Mouse (Mus musculus) C3H10T1/2 (cell line): ENCODE data around the gene Gm39566. TPM values are rescaled to one million over a fixed set of nuclear protein-coding genes. Genes with fewer than 3 reads are reported as not detected.

Experiments
- polyA plus RNA-seq, 2 experiments: library from polyadenylated mRNA; unstranded; fragments of >200 nt; fragmentation: generic; extraction: Trizol; gene quantifications; one replicate each; pipeline ENCODE4 v1.2.1; 2012; ENCODE audit warnings: missing spikeins in 2 of 2

Gm39566 gene
- not detected for polyA plus RNA-seq

DNA sequence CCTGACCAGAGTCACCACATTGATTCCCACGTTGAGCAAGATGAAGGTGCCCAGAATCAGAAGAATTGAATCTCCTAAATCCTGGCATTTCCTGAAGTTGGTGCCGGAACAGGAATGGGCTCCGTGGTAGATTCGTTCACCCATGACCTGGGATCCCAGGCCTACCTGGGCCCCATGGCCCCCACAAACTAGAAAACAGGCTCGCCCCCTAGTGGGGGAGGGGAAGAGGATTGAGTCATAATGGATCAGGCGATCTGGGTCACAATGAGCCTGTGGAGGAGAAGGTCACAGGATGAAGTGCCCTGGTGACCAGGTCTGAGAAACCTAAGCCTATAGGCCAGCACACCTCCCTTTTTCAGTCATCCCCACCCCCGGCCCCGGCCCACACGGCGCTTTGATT lies at the start of gene Gm39566:
Gene Gm39566 (minus strand): TSS at position 144 of the 400 bp plus-strand sequence.

DNA sequence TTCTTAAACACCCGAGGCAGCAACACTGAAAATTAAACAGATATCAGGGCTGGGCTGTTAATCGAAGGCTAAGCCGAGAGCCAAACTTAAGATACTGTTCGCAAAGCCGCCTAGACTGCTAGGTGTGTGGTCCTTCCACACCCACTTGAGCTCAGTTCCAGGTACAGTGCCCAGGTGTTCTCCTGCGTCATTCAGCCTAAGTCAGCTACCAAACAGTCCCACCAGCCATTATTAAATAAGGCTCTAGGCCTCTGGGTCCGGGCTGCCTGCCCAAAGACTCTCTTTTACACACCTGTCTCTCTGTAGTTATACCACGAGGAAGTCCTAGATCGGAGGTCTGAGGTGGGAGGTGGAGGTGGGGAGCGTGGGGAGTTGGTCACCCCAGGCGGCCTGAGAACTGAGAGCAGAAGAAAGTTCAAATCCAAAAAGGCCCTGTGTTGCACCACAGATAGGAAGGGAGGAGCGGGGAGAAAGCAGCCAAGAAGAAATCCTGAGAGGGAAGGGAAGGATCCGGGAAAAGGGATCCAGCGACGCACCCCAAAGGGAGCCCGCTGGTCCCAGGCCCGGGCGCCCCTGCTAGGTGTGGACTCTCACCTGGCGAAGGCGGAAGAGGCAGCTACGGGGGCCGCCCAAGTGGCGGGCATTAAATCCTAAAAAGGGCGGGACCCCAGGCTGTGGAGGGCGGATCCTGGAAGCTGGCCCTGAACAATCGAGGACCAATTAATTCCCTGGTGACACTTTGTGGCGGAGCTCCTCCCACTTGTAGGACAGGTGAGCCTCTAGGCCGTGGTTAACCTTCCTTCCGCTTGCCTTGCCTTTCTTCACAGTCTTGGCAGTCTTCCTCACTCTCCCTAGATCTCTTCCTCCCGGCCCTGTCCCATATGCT lies 43.3 kb upstream of the Gm39566 start, which contains the start of gene Tnk1:
Gene Tnk1 (minus strand): TSS at position 618 of the 886 bp plus-strand sequence.

DNA sequence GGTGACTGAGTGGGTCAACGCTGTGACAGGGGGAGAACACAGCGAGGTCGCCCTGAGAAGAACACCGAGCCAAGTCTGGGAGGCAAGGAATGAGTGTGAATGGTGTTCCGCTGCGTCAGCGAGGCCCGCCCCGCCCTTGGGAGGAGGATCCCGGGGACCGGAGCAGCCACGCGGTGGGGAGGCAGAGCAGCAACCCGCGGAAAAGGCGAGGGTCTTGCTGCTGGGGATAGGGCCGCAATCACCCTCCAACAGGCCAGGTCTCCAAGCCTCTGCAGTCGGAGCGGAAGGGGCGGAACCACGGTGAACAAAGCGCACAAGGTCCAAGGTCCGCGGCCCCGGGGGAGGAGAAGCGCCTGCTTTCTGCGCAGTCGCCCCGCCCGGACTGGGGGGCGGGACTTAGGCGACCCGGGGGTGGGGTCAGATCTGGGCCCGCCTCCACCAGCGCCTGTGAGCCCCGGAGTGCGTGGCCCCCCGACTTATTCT lies 31.1 kb upstream of the Gm39566 start, which contains the start of gene Plscr3:
Gene Plscr3 (plus strand): TSS at position 179 of the 483 bp plus-strand sequence.

DNA sequence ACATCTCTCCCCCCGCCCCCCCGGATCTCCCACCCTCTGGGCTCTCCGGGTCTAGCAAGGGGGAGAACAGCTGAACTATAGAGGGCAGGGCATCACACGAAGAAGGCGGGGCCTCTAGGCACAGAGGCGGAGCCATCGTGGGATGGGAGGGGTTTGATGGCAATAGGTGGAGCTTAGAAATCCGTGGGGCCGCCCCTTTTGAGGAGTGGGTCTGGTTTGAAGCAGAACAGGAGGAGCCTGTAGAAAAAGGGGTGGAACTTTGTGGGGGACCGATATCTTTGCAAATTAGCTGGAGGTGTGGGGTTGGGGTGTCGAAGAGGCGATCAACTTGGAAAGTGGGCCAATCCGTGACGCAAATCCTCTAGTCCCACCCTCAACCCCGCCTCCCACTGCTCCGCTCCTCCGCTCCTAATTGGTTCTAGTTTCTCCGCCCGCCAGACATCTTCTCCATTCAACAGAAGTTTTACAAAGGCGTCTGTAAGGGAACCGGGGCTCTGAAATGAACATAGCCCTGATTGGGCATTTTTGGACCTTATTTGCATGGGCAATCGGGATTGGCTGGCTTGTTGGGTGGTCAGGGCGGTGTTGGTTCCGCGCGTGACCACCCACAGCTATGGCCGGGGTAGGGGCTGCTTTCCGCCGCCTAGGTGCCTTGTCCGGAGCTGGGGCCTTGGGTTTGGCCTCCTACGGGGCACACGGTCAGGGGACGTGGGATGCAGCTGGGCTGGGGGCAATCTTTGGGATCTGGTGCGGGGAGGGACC lies 23.0 kb upstream of the Gm39566 start, which contains the start of gene Tmem256:
Gene Tmem256 (plus strand): TSS at position 563 of the 762 bp plus-strand sequence.

DNA sequence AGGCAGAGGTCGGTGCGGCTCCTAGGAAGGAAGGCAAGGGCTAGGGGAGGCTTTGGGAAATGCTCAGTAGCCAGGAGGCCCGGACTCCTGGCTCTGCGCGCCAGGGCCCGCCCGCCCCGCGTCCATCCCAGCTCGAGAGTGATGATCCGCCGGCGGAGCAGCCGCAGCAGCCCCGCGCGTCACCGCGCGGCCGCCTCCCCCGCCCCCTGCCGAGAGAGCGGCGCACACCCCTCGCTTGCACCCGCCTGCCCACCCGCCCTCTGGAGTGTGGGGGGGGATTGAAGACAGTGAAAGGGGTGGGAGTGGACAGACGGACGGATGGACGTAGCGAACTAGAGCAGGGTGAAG lies 22.5 kb upstream of the Gm39566 start, which contains the start of gene Nlgn2:
Gene Nlgn2 (minus strand): TSS at position 181 of the 348 bp plus-strand sequence.

DNA sequence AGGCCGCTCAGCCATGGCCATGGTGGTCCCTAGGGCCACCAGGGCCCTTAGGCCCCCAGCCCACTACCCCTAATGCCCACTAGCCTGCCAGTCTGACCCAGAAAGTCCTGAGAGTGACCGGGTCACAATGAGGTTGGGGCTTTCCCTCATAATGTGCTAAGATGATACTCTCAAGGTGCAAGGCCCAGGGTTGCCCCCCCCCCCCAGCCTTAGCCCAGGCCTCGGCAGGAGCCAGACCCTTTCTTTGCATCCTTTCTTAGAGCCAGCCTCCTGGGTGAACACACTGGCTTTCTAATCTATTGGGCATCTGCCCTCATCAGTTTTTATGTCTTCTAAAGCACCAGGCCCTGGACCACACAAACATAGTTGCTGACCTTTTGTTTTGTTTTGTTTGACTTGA lies 7.0 kb upstream of the Gm39566 start, which contains the start of gene Spem1:
Gene Spem1 (minus strand): TSS at position 101 of the 400 bp plus-strand sequence.

DNA sequence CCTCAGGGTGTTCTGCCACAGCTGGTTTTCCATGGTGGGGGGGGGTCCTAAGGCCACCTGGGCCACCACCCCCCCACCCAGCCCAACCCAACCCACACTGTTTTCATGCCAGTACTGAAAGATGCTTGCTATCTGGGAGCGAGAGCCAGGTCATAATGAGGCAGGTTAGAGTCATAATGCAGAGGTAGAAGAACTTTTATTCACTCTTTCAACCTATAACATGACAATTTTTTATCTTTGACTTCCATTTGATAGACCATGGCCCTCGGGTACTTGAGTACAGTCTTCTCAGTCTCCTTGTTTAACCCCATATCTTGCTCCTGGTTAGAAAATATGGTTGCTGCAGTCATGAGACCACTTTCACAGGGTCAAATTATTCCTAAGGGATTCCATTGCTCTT lies 3.3 kb upstream of the Gm39566 start, which contains the start of gene Spem2:
Gene Spem2 (minus strand): TSS at position 101 of the 400 bp plus-strand sequence.

DNA sequence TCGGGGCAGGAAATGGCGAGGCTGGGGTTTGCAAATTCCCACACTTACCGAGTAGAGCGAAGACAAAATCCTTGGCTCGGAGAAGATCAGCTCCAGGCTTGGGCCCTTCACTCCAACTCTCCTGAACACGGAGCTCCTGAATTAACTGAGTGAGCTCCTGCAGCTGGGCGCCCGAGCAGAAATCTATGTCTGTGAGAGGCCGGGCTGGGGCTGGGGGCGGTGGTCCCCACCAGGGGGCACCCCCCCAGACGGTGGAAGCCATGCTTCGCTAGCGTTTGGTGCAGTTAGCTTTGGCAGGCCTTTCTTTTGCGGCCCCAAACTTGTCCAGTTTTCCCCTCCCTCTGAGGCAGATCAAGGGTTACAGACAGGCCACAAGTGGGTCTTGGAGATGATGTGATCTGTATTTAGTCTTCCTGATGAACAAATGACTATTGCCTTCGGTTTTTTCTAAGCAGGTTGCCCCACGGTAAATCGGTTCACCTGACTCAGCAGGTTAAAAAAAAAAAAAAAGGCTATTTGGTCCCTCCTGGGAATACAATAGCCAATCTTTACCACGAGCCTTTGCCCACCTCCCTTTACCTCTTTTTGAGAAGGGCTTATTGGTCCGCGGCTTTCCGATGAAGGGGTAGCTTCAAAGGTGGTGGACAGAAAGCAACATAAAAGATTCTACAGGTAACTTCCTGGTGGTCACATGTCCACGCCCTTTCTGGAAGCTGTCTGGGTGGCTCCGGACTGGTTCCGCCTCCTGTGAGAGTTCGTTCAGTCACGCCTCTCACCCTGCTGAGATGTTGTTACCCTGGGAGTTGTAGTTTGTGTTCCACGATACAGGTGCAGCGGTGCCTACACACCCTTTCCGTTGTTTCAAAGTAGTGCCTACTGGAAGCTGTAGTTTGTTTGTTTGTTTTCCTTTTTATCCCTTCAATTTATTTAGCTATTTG lies 9.9 kb downstream of the Gm39566 start, which contains the start of gene Tmem102:
Gene Tmem102 (minus strand): TSS at position 653 of the 938 bp plus-strand sequence.

DNA sequence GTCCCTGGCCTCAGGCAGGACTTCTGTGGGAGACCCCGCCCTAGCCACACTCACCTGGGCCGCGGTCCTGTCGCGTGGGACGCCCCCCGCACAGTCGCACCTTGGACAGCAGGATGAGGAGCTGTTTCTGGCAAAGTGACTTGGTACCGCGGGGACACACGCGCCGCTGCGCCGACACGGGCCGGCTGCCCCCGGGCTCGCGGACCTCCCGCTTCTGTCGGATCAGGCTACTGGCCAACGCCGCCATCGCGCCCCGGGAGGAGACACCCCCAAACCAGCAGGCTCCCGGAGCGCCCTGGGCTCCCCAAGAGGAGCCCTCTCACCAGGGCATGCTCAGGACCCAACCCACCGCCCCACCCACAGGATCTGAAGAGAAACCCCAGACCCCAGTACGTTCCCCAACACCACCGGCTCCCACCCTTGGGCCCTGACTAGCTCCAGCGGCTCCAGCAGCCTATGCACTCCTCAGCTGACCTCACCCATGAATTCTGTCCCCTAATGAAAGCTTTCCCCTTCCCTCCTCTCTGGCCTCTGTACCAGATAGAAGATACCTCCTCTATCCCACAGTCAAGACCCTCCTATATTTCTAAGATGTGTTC lies 13.6 kb downstream of the Gm39566 start, which contains the start of gene Fgf11:
Gene Fgf11 (minus strand): TSS at position 479 of the 599 bp plus-strand sequence.

DNA sequence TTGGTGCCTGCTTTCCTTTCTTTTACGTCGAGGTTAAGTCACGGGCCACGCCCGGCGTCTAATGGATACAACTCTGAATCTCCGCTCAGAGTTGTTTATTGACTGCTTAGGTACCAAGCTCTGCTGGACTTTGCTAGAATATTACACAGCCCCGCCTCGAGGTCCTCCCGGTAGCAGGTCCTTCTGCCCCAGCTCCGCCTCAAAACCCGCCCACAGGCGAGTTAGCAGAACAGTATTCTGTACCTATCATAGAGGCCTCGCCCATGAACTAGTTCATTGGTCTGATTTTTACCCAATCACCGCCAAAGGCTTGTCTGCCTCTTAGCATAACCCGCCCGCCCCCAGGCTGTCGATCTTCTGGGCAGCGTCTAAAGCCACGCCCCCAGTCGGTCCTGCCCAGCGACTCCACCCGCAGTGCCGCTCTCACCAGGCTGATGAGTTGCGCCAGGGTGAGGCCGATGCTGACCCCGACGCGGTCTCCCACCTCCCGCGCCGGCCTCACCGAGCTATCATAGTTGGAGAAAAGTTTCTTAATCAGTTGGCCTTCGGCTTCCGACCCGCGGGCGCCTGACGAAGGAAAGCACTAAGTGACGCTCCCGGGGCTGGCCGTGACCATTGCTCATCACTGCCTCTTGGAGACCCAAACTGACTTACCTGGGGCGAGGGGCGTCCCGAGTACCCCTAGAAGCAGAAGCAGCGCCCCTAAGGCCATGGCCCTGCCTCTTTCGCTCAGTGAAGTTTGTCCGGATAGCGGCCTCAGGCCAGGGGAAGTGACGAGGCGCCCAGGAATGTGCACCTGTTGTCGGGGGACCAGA lies 19.7 kb downstream of the Gm39566 start, which contains the start of gene Chrnb1:
Gene Chrnb1 (minus strand): TSS at position 776 of the 815 bp plus-strand sequence.

DNA sequence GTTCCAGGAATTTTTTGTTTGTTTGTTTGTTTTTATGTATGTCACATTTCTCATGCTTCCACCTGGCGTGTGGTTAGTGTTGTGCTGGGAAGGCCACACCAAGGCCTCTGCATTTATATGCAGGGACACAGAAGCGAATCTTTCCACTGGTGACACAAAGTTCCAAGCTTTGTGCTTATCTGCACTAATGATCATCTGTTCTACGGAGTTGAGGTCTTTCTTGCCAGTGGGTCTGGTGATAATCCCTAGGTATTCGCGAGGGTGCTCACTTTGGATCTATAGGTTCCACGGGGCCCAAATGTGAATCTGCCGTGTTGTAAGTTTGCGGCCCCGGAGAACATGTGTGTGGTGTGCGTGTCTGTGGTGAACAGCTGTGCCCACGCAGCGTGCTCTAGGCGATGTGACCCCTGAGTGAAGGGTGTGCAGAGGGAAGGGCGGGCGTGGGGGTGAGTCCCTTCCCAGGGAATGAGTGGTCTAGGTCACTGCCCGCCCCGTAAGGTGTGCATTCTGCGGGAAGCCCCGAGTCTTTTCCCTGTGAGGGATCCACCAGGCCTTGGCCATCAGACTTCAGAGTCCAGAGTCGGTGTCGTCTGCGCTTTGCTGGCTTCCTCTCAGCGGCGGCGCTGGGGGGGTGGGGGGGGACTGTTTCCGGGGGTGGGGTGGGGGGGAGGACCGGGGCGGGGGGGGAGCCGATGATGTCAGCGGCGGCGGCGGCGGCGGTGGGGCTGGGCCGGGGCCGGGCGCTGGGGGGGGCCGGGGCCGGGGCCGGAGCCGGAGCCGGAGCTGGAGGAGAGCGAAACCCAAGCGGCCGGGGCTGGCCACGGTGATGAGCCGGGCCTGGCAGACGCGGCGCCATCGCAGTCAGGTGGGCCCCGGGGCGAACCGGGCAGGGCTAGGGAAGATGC lies 49.6 kb downstream of the Gm39566 start, which contains the start of gene Zbtb4:
Gene Zbtb4 (plus strand): TSS at position 692 of the 905 bp plus-strand sequence.

DNA sequence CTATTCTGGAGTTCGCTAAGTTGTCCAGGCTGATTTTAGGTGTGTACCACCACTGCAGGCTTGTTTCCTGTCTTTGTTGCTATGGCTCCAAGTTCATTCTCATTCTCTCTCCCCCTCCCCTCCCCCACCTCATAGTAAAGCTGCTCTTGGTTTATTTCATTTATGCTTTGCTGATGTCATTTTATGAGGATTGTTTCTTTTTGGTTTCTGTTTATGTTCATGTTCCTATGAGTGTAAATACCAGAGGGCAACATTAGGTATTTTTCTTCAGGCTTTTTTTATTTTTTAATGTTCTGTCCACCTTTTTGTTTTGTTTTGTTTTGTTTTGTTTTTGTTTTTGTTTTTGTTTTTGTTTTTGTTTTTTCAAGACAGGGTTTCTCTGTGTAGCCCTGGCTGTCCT lies 53.2 kb downstream of the Gm39566 start, which contains the start of gene Slc35g3:
Gene Slc35g3 (minus strand): TSS at position 101 of the 400 bp plus-strand sequence.

Other genes starting within 250 kb of the Gm39566 start
- 10 to 100 TPM; 14.8 to 24.4 TPM for gene Wrap53, start 235.0 kb downstream of the Gm39566 start, polyA plus RNA-seq
- gene Trp53, start 234.9 kb downstream of the Gm39566 start, polyA plus RNA-seq, result 100 to 1,000 TPM; 156 to 242 TPM
- gene Atp1b2, start 209.4 kb downstream of the Gm39566 start, polyA plus RNA-seq, result 1 to 10 TPM in 1 of 2 experiments, under 1 TPM in 1; 0.05 to 1.3 TPM
- not detected for gene Shbg, start 197.4 kb downstream of the Gm39566 start, polyA plus RNA-seq
- gene Sat2, start 193.3 kb downstream of the Gm39566 start, polyA plus RNA-seq, result 10 to 100 TPM in 1 of 2 experiments, 1 to 10 TPM in 1; 4.4 to 16.8 TPM
- 10 to 100 TPM; 29.4 to 66.7 TPM for gene Fxr2, start 182.3 kb downstream of the Gm39566 start, polyA plus RNA-seq
- under 1 TPM; 0.05 to 0.25 TPM for gene Sox15, start 160.0 kb downstream of the Gm39566 start, polyA plus RNA-seq
- gene Mpdu1, start 152.7 kb downstream of the Gm39566 start, polyA plus RNA-seq, result 100 to 1,000 TPM in 1 of 2 experiments, 10 to 100 TPM in 1; 98.1 to 128 TPM
- gene Cd68, start 149.1 kb downstream of the Gm39566 start, polyA plus RNA-seq, result 1 to 10 TPM; 1.8 to 3.0 TPM
- 100 to 1,000 TPM; 336 to 467 TPM for gene Eif4a1, start 142.9 kb downstream of the Gm39566 start, polyA plus RNA-seq
- gene Senp3, start 133.2 kb downstream of the Gm39566 start, polyA plus RNA-seq, result 10 to 100 TPM; 51.2 to 71.3 TPM
- gene Tnfsf13, start 129.5 kb downstream of the Gm39566 start, polyA plus RNA-seq, result 1 to 10 TPM; 1.1 to 6.9 TPM
- 100 to 1,000 TPM in 1 of 2 experiments, 10 to 100 TPM in 1; 34.3 to 119 TPM for gene Tnfsf12, start 119.4 kb downstream of the Gm39566 start, polyA plus RNA-seq
- 10 to 100 TPM in 1 of 2 experiments, 1 to 10 TPM in 1; 6.4 to 30.3 TPM for gene Tnfsfm13, start 119.2 kb downstream of the Gm39566 start, polyA plus RNA-seq
- 100 to 1,000 TPM in 1 of 2 experiments, 10 to 100 TPM in 1; 42.8 to 126 TPM for gene Polr2a, start 56.7 kb downstream of the Gm39566 start, polyA plus RNA-seq
- gene Slc35g3, start 53.3 kb downstream of the Gm39566 start, polyA plus RNA-seq, result under 1 TPM in 1 of 2 experiments, not detected in 1; 0.26 TPM
- gene Zbtb4, start 49.4 kb downstream of the Gm39566 start, polyA plus RNA-seq, result 10 to 100 TPM in 1 of 2 experiments, 1 to 10 TPM in 1; 1.2 to 14.4 TPM
- gene Chrnb1, start 19.4 kb downstream of the Gm39566 start, polyA plus RNA-seq, result under 1 TPM; 0.63 to 0.89 TPM
- under 1 TPM; 0.01 to 0.31 TPM for gene Fgf11, start 13.4 kb downstream of the Gm39566 start, polyA plus RNA-seq
- under 1 TPM; 0.01 to 0.05 TPM for gene Tmem102, start 9.7 kb downstream of the Gm39566 start, polyA plus RNA-seq
- not detected for gene Spem2, start 3.2 kb upstream of the Gm39566 start, polyA plus RNA-seq
- under 1 TPM; 0.02 to 0.07 TPM for gene Spem1, start 6.9 kb upstream of the Gm39566 start, polyA plus RNA-seq
- gene Nlgn2, start 22.5 kb upstream of the Gm39566 start, polyA plus RNA-seq, result 10 to 100 TPM in 1 of 2 experiments, 1 to 10 TPM in 1; 4.3 to 49.8 TPM
- 100 to 1,000 TPM; 452 to 473 TPM for gene Tmem256, start 23.2 kb upstream of the Gm39566 start, polyA plus RNA-seq
- gene Plscr3, start 31.1 kb upstream of the Gm39566 start, polyA plus RNA-seq, result 100 to 1,000 TPM in 1 of 2 experiments, 10 to 100 TPM in 1; 45.7 to 171 TPM
- gene Tnk1, start 43.4 kb upstream of the Gm39566 start, polyA plus RNA-seq, result not detected
- not detected for gene Tmem95, start 62.7 kb upstream of the Gm39566 start, polyA plus RNA-seq
- gene Kctd11, start 66.1 kb upstream of the Gm39566 start, polyA plus RNA-seq, result 10 to 100 TPM in 1 of 2 experiments, 1 to 10 TPM in 1; 5.0 to 12.3 TPM
- gene Acap1, start 80.2 kb upstream of the Gm39566 start, polyA plus RNA-seq, result under 1 TPM; 0.04 to 0.07 TPM
- 1 to 10 TPM; 1.6 to 9.9 TPM for gene 2810408A11Rik, start 85.7 kb upstream of the Gm39566 start, polyA plus RNA-seq
- gene Neurl4, start 85.8 kb upstream of the Gm39566 start, polyA plus RNA-seq, result 10 to 100 TPM; 13.1 to 24.7 TPM
- 10 to 100 TPM; 66.9 to 94.9 TPM for gene Gps2, start 98.6 kb upstream of the Gm39566 start, polyA plus RNA-seq
- 1,000 to 10,000 TPM in 1 of 2 experiments, 100 to 1,000 TPM in 1; 812 to 3,163 TPM for gene Eif5a, start 106.7 kb upstream of the Gm39566 start, polyA plus RNA-seq
- gene Ybx2, start 120.5 kb upstream of the Gm39566 start, polyA plus RNA-seq, result under 1 TPM in 1 of 2 experiments, not detected in 1; 0.13 TPM
- gene Slc2a4, start 132.9 kb upstream of the Gm39566 start, polyA plus RNA-seq, result under 1 TPM; 0.02 to 0.39 TPM
- gene Cldn7, start 149.5 kb upstream of the Gm39566 start, polyA plus RNA-seq, result under 1 TPM in 1 of 2 experiments, not detected in 1; 0.15 TPM
- 100 to 1,000 TPM; 189 to 229 TPM for gene Ctdnep1, start 165.9 kb upstream of the Gm39566 start, polyA plus RNA-seq
- 100 to 1,000 TPM in 1 of 2 experiments, 10 to 100 TPM in 1; 93.9 to 141 TPM for gene Elp5, start 167.2 kb upstream of the Gm39566 start, polyA plus RNA-seq
- gene Gabarap, start 175.8 kb upstream of the Gm39566 start, polyA plus RNA-seq, result 100 to 1,000 TPM; 710 to 827 TPM
- gene Phf23, start 180.5 kb upstream of the Gm39566 start, polyA plus RNA-seq, result 10 to 100 TPM; 66.5 to 68.8 TPM
- gene Dvl2, start 185.3 kb upstream of the Gm39566 start, polyA plus RNA-seq, result 10 to 100 TPM; 22.0 to 49.6 TPM
- 100 to 1,000 TPM; 121 to 196 TPM for gene Acadvl, start 200.1 kb upstream of the Gm39566 start, polyA plus RNA-seq
- gene Dlg4, start 201.6 kb upstream of the Gm39566 start, polyA plus RNA-seq, result 10 to 100 TPM; 12.9 to 43.6 TPM
- 1 to 10 TPM; 1.2 to 4.9 TPM for gene Asgr1, start 238.8 kb upstream of the Gm39566 start, polyA plus RNA-seq